Mouse (Mus musculus): ENCODE results near the gene Usp32. TPM values are rescaled to one million over a fixed set of nuclear protein-coding genes. Genes with fewer than 3 reads are reported as not detected.

Usp32 gene
- polyA plus RNA-seq, 1 experiment from 2014 or later: 9.8 TPM

- Histone ChIP-seq H3K4me3 (no peak overlapping the region), H3K4me2 (replicated peaks) (no peak overlapping the region), H3K27ac (replicated peaks) (no peak overlapping the region), H3K36me3 (peaks cover 22% of the 10 kb centered on the region; the same call in 1 of the 2 replicates), H3K27me3 (no peaks in the 10 kb centered on the region), H3K9ac (replicated peaks) (no peak overlapping the region), H3K4me1 (no peaks in the 10 kb centered on the region), H3K9me3 (no peaks in the 10 kb centered on the region)
- WGBS: 85% methylated on average over 3 of the region's 3 CpGs
- ATAC-seq (replicated peaks): no peak
Measured at GRCm38 (mm10) chr11:85039256-85039655, 100.7 kb downstream of the Usp32 start.

GRCm38 (mm10) chr11:85013121-85013520 is 126.8 kb downstream of the Usp32 start:
- Histone ChIP-seq H3K27ac (replicated peaks) (no peak overlapping the region), H3K4me3 (no peak overlapping the region), H3K9ac (replicated peaks) (no peak overlapping the region), H3K4me1 (no peaks in the 10 kb centered on the region), H3K36me3 (peaks cover 32% of the 10 kb centered on the region; the same call in 1 of the 2 replicates), H3K27me3 (no peaks in the 10 kb centered on the region), H3K9me3 (no peaks in the 10 kb centered on the region), H3K4me2 (replicated peaks) (no peak overlapping the region)
- ATAC-seq (replicated peaks): no peak

- H3K27me3 ChIP-seq: no peaks in the 10 kb centered on the region
- H3K9ac ChIP-seq (replicated peaks): no peak overlapping the region
- peaks cover 27% of the 10 kb centered on the region for H3K36me3 ChIP-seq
- H3K27ac ChIP-seq (replicated peaks): no peak overlapping the region
- WGBS: 96% methylated on average over 3 of the region's 3 CpGs
- no peak overlapping the region for H3K4me2 ChIP-seq (replicated peaks)
- ATAC-seq (replicated peaks): no peak
- no peaks in the 10 kb centered on the region for H3K4me1 ChIP-seq
- no peak overlapping the region for H3K4me3 ChIP-seq
- H3K9me3 ChIP-seq: no peaks in the 10 kb centered on the region
Measured at GRCm38 (mm10) chr11:85003566-85003965, 136.4 kb downstream of the Usp32 start.

- Histone ChIP-seq H3K4me2 (replicated peaks) (no peak overlapping the region), H3K9ac (replicated peaks) (no peak overlapping the region), H3K36me3 (peaks cover 54% of the 10 kb centered on the region), H3K27me3 (no peaks in the 10 kb centered on the region), H3K27ac (replicated peaks) (no peak overlapping the region), H3K4me3 (no peak overlapping the region), H3K9me3 (no peaks in the 10 kb centered on the region), H3K4me1 (no peaks in the 10 kb centered on the region)
- no peak for ATAC-seq (replicated peaks)
- WGBS: 100% methylated on average over 1 of the region's 1 CpGs
Measured at GRCm38 (mm10) chr11:84995241-84995640, 144.7 kb downstream of the Usp32 start.

- Histone ChIP-seq H3K4me1 (no peaks in the 10 kb centered on the region), H3K4me2 (replicated peaks) (no peak overlapping the region), H3K9me3 (no peaks in the 10 kb centered on the region), H3K4me3 (no peak overlapping the region), H3K36me3 (peaks cover 65% of the 10 kb centered on the region), H3K27ac (replicated peaks) (no peak overlapping the region), H3K9ac (replicated peaks) (no peak overlapping the region), H3K27me3 (no peaks in the 10 kb centered on the region)
- no peak for ATAC-seq (replicated peaks)
- 79% methylated on average over 1 of the region's 1 CpGs for WGBS
Measured at GRCm38 (mm10) chr11:84992996-84993395, 147.0 kb downstream of the Usp32 start.

GRCm38 (mm10) chr11:84988341-84988919 is 151.5 kb downstream of the Usp32 start:
- no peak for ATAC-seq (replicated peaks)
- WGBS: 87% methylated on average over 3 of the region's 3 CpGs
- Histone ChIP-seq H3K36me3 (peaks cover 60% of the 10 kb centered on the region), H3K4me1 (no peaks in the 10 kb centered on the region), H3K27ac (replicated peaks) (no peak overlapping the region), H3K27me3 (no peaks in the 10 kb centered on the region), H3K9me3 (no peaks in the 10 kb centered on the region), H3K9ac (replicated peaks) (no peak overlapping the region), H3K4me3 (no peak overlapping the region), H3K4me2 (replicated peaks) (no peak overlapping the region)

- Histone ChIP-seq H3K4me2 (replicated peaks) (no peak overlapping the region), H3K4me3 (no peak overlapping the region), H3K9me3 (no peaks in the 10 kb centered on the region), H3K27ac (replicated peaks) (no peak overlapping the region), H3K4me1 (no peaks in the 10 kb centered on the region), H3K27me3 (no peaks in the 10 kb centered on the region), H3K36me3 (peaks cover 41% of the 10 kb centered on the region), H3K9ac (replicated peaks) (no peak overlapping the region)
- no peak for ATAC-seq (replicated peaks)
- WGBS: 89% methylated on average over 6 of the region's 6 CpGs
Measured at GRCm38 (mm10) chr11:84985421-84985820, 154.5 kb downstream of the Usp32 start.

- no peaks in the 10 kb centered on the region for H3K4me1 ChIP-seq
- no peak overlapping the region for H3K4me2 ChIP-seq (replicated peaks)
- no peak overlapping the region for H3K4me3 ChIP-seq
- no peaks in the 10 kb centered on the region for H3K27me3 ChIP-seq
- 78% methylated on average over 2 of the region's 2 CpGs for WGBS
- peaks cover 11% of the 10 kb centered on the region for H3K36me3 ChIP-seq
- no peaks in the 10 kb centered on the region for H3K9me3 ChIP-seq
- no peak overlapping the region for H3K27ac ChIP-seq (replicated peaks)
- no peak overlapping the region for H3K9ac ChIP-seq (replicated peaks)
- no peak for ATAC-seq (replicated peaks)
Measured at GRCm38 (mm10) chr11:84980697-84981096, 159.3 kb downstream of the Usp32 start.

GRCm38 (mm10) chr11:84979351-84979750 is 160.6 kb downstream of the Usp32 start:
- no peaks in the 10 kb centered on the region for H3K27me3 ChIP-seq
- 50% methylated on average over 1 of the region's 1 CpGs for WGBS
- no peak overlapping the region for H3K4me3 ChIP-seq
- H3K4me1 ChIP-seq: no peaks in the 10 kb centered on the region
- H3K27ac ChIP-seq (replicated peaks): no peak overlapping the region
- ATAC-seq (replicated peaks): no peak
- no peak overlapping the region for H3K4me2 ChIP-seq (replicated peaks)
- H3K9ac ChIP-seq (replicated peaks): no peak overlapping the region
- 0 out of 2 replicates have a peak, but pooled peaks cover 6% of the 10 kb centered on the region for H3K36me3 ChIP-seq
- H3K9me3 ChIP-seq: no peaks in the 10 kb centered on the region

GRCm38 (mm10) chr11:84978113-84978512 is 161.8 kb downstream of the Usp32 start:
- WGBS: 45% methylated on average over 2 of the region's 2 CpGs
- Histone ChIP-seq H3K27ac (replicated peaks) (no peak overlapping the region), H3K27me3 (no peaks in the 10 kb centered on the region), H3K9ac (replicated peaks) (no peak overlapping the region), H3K9me3 (no peaks in the 10 kb centered on the region), H3K36me3 (no peaks in the 10 kb centered on the region), H3K4me1 (no peaks in the 10 kb centered on the region), H3K4me3 (no peak overlapping the region), H3K4me2 (replicated peaks) (no peak overlapping the region)
- no peak for ATAC-seq (replicated peaks)

GRCm38 (mm10) chr11:84977385-84977952 is 162.5 kb downstream of the Usp32 start:
- H3K9ac ChIP-seq (replicated peaks): no peak overlapping the region
- H3K4me3 ChIP-seq: no peak overlapping the region
- ATAC-seq (replicated peaks): no peak
- H3K27me3 ChIP-seq: no peaks in the 10 kb centered on the region
- no peaks in the 10 kb centered on the region for H3K36me3 ChIP-seq
- H3K27ac ChIP-seq (replicated peaks): no peak overlapping the region
- no peak overlapping the region for H3K4me2 ChIP-seq (replicated peaks)
- no peaks in the 10 kb centered on the region for H3K4me1 ChIP-seq
- 84% methylated on average over 3 of the region's 3 CpGs for WGBS
- H3K9me3 ChIP-seq: no peaks in the 10 kb centered on the region

GRCm38 (mm10) chr11:84976706-84977105 is 163.3 kb downstream of the Usp32 start:
- H3K27ac ChIP-seq (replicated peaks): no peak overlapping the region
- no peak overlapping the region for H3K9ac ChIP-seq (replicated peaks)
- no peaks in the 10 kb centered on the region for H3K27me3 ChIP-seq
- no peak for ATAC-seq (replicated peaks)
- H3K4me2 ChIP-seq (replicated peaks): no peak overlapping the region
- H3K36me3 ChIP-seq: no peaks in the 10 kb centered on the region
- H3K9me3 ChIP-seq: no peaks in the 10 kb centered on the region
- H3K4me3 ChIP-seq: no peak overlapping the region
- 81% methylated on average over 3 of the region's 3 CpGs for WGBS
- H3K4me1 ChIP-seq: no peaks in the 10 kb centered on the region

GRCm38 (mm10) chr11:84974582-84974981 is 165.4 kb downstream of the Usp32 start:
- 85% methylated on average over 7 of the region's 7 CpGs for WGBS

More at GRCm38 (mm10) chr11:84974582-84974981, 165.4 kb downstream of the Usp32 start:
- no peak for ATAC-seq (replicated peaks)
- Histone ChIP-seq H3K4me3 (no peak overlapping the region), H3K27ac (replicated peaks) (no peak overlapping the region), H3K4me1 (no peaks in the 10 kb centered on the region), H3K36me3 (no peaks in the 10 kb centered on the region), H3K4me2 (replicated peaks) (no peak overlapping the region), H3K27me3 (no peaks in the 10 kb centered on the region), H3K9me3 (no peaks in the 10 kb centered on the region), H3K9ac (replicated peaks) (no peak overlapping the region)
